Mouse (Mus musculus): Measurements from ENCODE around the gene Grasp.

DNA sequence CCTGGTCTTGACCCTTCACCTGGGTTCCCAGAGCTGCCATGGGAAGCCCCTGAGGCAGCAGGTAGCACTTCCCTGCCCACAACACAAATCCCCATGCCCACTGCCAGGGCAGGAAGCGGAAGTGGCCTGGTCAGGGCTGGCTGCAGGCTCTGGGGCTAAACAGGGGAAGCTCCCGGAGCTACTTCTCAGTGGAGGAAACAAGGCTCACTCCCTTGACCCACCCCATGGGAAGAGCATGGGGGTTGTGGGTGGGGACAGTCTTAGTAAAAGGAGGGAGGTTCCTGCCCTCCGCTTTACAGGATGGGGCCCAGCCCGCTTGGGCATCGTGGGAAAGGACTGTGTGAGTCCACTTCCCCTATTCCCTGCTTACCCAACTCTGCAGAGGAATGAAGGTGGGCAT, 38.5 kb downstream of the Grasp start:
- TF ChIP-seq CTCF (IDR thresholded peaks at IDR 0.05; ENCODE audit: low read depth), result no peak
- no peak for TF ChIP-seq EP300 (IDR thresholded peaks at IDR 0.05; ENCODE audit: low read depth)

Measured in liver, postnatal 0 days (tissue).